ENCODE assay signal across 8 mouse cellular contexts in the genomic region with DNA sequence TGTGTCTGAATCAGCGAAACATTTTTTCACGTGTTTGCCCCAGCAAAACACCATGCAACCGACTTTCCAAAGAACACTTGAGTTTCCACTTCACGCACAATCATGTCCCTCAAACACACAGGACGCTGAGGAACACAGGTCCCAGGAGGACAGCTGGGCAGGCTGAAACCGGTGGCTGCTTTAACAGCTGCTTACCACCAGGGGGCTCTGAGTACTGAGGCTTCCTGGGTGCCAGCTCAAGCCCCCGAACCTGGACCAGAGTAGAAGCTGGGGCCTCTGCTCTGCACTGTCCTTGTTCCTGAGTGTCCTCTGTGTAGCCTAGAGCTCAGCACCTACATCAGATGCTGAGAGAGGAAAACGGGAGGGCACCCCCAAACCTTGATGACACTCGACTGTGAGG.
A peak's percentile ranks its signal among the peaks of the same experiment; 100 is the strongest.
DNase-seq lines count a peak whose midpoint lies in the region; ATAC-seq lines count a peak whose summit lies in the region.

No protein-coding gene starts in this region.

- no peak overlapping the region for H3K27ac ChIP-seq in intestine, embryonic 14.5 days (ENCODE audit: low read depth)
- no peak overlapping the region for H3K27ac ChIP-seq in intestine, embryonic 15.5 days
- no peak overlapping the region for H3K27ac ChIP-seq in embryonic facial prominence, embryonic 10.5 days (replicated peaks)

- no peak overlapping the region for H3K9ac ChIP-seq in intestine, embryonic 14.5 days (ENCODE audit: low read length)
- no peak overlapping the region for H3K9ac ChIP-seq in intestine, embryonic 15.5 days

- no peak overlapping the region for H3K4me2 ChIP-seq in intestine, embryonic 14.5 days (ENCODE audit: low read length)
- no peak overlapping the region for H3K4me2 ChIP-seq in intestine, embryonic 15.5 days (replicated peaks)

- peak; percentile 74 for DNase-seq in intestine, embryonic 14.5 days (ENCODE audit: low spot score)
- DNase-seq in urinary bladder, postnatal 25 days (ENCODE audit: low spot score) = peak; percentile 11
- DNase-seq in urinary bladder, postnatal 36 days (ENCODE audit: low spot score in 2 of 2) = no peak
- peak; percentile 47 for DNase-seq in embryonic facial prominence, embryonic 10.5 days (ENCODE audit: low spot score)
- no peak for DNase-seq in frontal cortex, postnatal 10 days (ENCODE audit: low spot score in 2 of 2)

- no peaks in the 10 kb centered on the region for H3K36me3 ChIP-seq in intestine, embryonic 14.5 days (ENCODE audit: control insufficient read depth, insufficient read depth, low read length)
- H3K36me3 ChIP-seq in intestine, embryonic 15.5 days = no peaks in the 10 kb centered on the region
- no peaks in the 10 kb centered on the region for H3K36me3 ChIP-seq in embryonic facial prominence, embryonic 10.5 days (replicated peaks)

- WGBS in intestine, embryonic 14.5 days = 41% methylated on average over 9 of the region's 9 CpGs
- WGBS in intestine, embryonic 15.5 days = 45% methylated on average over 9 of the region's 9 CpGs
- WGBS in embryonic facial prominence, embryonic 10.5 days = 52% methylated on average over 9 of the region's 9 CpGs

- H3K4me3 ChIP-seq in intestine, embryonic 14.5 days (ENCODE audit: low read depth, low read length) = no peak overlapping the region
- no peak overlapping the region for H3K4me3 ChIP-seq in intestine, embryonic 15.5 days (replicated peaks)
- H3K4me3 ChIP-seq in embryonic facial prominence, embryonic 10.5 days = no peak overlapping the region

- no peaks in the 10 kb centered on the region for H3K9me3 ChIP-seq in intestine, embryonic 14.5 days (ENCODE audit: control insufficient read depth, low read length)
- no peaks in the 10 kb centered on the region for H3K9me3 ChIP-seq in intestine, embryonic 15.5 days
- H3K9me3 ChIP-seq in embryonic facial prominence, embryonic 10.5 days = no peaks in the 10 kb centered on the region

- no peaks in the 10 kb centered on the region for H3K27me3 ChIP-seq in intestine, embryonic 14.5 days (replicated peaks; ENCODE audit: control insufficient read depth, insufficient read depth, low read length)
- no peaks in the 10 kb centered on the region for H3K27me3 ChIP-seq in intestine, embryonic 15.5 days (replicated peaks)
- peaks cover 15% of the 10 kb centered on the region for H3K27me3 ChIP-seq in embryonic facial prominence, embryonic 10.5 days (replicated peaks; ENCODE audit: low read depth, poor library complexity, severe bottlenecking)

- H3K4me1 ChIP-seq in intestine, embryonic 14.5 days (replicated peaks; ENCODE audit: control insufficient read depth, insufficient read depth, low read length) = no peaks in the 10 kb centered on the region
- H3K4me1 ChIP-seq in intestine, embryonic 15.5 days (replicated peaks) = no peaks in the 10 kb centered on the region
- peaks cover 40% of the 10 kb centered on the region for H3K4me1 ChIP-seq in embryonic facial prominence, embryonic 10.5 days

- ATAC-seq in intestine, embryonic 14.5 days (replicated peaks; ENCODE audit: low FRiP score, low TSS enrichment, low read depth) = no peak
- no peak for ATAC-seq in intestine, embryonic 15.5 days
- ATAC-seq in megakaryocyte-erythroid progenitor cell, adult 5-6 weeks (replicated peaks; ENCODE audit: low FRiP score, low TSS enrichment, poor library complexity, severe bottlenecking) = peak; percentile 84
- ATAC-seq in inflammation-experienced regulatory T-cells, adult 6 months = no peak

Comparison
In these comparisons a context has a peak if more than half of its experiments do, and no peak if none do; other contexts are left out.
1. DNase-seq: peak in intestine, embryonic 14.5 days (single experiment), urinary bladder, postnatal 25 days (single experiment) and embryonic facial prominence, embryonic 10.5 days (single experiment); none in urinary bladder, postnatal 36 days (0 of 2) and frontal cortex, postnatal 10 days (0 of 2).